Mouse (Mus musculus): ENCODE measurements around the gene Dapp1.
"Not testable (repeated sequence)": the region's sequence is repeated elsewhere in the genome, so short reads cannot be mapped to it uniquely, and the experiment has no call there.

GRCm38 (mm10) chr3:137964014-137964413 is 17.3 kb downstream of the Dapp1 start:
- not testable (repeated sequence) for TF ChIP-seq POLR2A (IDR thresholded peaks at IDR 0.05; ENCODE audit: insufficient read depth, low read depth, low read length); CTCF (IDR thresholded peaks at IDR 0.05); EP300 (IDR thresholded peaks at IDR 0.05; ENCODE audit: insufficient read depth, low read depth, low read length)
